Mouse (Mus musculus) lung, postnatal 14 days (tissue): Measurements from ENCODE around the gene Sema4d.
"Not testable (repeated sequence)": the region's sequence is repeated elsewhere in the genome, so short reads cannot be mapped to it uniquely, and the experiment has no call there.

ENCODE experiments used
- DNase-seq: peaks from one replicate; pipeline ENCODE4 v3.0.0; 2021

Gene Sema4d

DNA sequence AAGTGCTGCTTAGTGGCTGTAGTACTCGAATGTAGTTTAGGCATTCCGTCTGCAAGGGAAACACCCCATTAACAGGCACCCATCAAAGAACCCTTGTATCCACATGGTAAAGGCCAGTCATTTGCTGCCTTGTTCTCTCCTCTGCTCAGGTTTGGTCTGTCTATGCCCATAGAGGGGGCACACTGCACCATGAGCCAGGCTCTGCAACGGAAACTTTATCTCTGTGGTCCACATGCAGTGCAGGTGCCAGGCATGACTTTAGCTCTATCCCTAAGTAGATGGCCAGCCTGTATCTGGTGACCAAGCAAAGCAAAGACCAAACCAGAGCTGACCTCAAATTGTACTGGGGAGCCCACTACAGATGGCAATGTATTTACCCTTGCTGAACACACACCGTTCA, 73.0 kb downstream of the Sema4d start:
- DNase-seq, result no peak

DNA sequence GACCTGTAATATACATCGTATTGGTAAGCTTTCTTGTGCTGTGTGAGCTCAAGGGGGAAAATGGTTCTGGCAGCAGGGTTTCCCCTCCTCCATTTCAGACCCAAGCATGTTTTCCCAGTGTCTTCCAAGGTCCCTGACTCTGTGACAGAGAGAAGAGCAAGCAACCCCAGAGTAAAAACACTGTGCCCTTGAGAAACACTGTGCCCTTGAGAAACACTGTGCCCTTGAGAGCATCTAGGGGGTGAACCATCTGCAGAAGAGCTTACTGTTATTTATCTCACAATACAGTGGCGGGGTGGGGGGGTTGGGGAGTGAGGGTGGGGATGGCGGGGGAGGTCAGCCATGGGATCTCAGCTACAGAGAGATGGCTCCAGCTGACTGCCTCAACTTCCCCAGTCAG, 74.3 kb downstream of the Sema4d start:
- DNase-seq, result no peak

DNA sequence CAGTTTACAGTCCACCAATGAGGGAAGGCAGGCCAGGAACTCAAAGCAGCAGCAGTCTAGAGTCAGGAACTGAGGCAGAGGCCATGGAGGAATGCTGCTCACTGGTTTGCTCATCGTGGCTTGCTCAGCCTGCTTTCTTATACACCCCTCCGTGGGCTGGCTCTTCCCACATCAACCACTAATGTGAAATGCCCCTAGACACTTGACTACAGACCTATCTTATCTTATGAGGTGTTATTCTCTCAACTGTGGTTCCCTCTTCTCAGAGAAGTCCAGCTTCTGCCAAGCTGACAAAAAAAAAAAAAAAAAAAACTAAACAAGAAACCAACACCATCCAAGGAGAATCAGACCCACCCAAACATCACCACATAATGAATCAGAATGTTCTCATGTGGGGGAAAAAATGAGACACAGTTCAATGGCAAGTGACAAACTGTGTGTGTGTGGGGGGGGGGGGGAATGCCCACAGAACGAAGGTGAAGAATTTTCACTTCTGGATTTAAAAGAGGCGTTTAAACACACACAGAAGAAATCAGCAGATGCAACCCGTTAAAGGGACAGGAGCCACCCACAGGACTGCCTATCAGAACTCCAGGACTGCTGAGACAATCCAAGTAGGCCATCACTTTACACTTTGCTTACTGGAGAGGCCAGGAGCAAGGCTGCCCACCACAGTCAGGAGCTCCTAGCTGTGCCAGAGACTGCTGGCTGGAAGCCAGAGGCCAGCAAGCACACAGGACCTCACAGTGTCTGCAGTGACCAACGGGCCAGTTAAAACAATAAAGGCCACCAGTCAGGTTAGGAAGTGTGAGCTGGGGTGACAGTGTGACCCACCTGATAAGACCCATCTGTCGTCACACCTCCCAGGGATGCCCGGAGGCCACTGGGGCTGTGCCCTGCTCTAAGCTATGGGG, 76.9 kb downstream of the Sema4d start:
- DNase-seq, result no peak

DNA sequence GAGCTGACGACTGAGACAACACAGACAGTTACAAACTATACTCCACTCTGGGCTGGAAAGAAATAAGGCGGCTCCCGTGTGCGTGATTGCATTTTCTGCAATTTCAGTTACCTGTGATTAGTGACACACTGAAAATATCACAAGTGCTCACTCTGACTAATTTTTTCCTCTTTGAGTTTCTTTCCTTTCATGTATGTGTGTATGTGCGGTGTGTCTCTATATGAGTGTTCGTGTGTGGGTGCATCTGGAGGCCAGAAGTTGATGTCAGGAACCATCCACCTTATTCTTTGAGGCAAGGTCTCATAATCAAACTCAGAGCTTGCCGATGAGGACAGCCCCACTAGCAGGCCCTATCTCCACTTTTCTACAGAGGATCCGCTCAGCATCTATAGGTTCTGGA, 81.5 kb downstream of the Sema4d start:
- DNase-seq, result no peak

DNA sequence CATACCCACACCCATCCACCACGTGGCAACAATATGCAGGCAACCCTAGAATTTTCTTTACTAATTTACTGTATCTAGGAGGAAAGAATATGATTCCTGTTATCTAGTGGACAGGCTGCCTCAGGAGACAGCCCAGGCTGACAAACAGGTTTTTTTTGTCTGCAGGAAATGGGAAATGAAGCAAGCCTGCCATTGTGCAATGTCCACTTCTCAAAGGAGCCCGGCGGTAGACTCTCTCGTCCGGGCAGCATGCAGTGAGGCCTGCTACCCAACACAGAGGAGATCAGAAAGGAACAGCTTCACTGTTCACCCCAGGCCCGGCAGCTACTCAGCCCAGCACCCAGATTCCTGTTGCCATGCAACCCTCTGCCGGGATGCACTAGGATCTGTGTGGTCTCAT, 82.8 kb downstream of the Sema4d start:
- peak; percentile 69 for DNase-seq

DNA sequence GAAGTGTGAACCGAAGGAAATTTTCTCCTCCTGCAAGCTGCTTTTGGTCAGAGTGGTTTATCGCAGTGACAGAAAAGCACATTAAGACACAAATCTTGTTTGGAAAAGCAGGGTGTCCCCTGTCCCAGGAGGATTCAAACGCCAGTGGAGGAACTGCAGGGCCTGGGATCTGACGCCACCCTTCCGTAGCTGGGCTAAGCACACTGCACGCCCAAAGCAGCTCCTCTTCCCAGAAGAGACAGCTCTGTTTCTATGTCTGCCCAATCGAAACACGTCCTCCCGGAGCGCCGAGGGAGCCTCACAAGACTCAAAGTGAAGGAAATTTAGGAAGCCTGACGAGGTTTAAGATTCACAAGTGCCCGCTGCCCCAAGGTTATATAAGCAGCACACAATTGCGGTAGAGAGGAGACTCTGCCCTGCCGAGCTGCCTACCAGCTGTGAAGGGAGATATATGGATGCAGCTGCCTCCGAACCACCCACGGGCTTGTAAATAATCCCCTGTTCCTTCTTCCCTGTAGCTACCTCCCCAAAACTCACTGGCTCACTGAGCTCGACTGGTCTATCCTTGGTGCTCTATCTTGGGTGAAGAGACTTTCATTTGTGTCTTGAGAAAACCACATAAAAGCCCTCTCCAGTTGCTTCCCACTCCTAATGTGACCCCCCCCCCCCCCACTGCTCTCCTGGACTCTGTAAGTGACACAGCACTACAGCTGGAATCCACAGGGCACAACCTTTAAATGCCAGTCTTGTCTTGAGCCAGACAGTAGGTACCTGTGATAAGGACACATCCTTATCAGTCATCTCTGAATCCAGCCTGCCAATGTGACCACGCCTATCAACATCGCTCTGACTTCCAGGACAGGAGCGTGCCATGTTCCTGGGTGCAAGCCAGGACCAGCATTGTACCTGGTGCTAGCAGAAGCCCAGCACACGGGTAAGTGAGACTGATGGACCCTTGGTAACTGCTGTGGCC, 87.4 kb downstream of the Sema4d start:
- DNase-seq, result no peak

DNA sequence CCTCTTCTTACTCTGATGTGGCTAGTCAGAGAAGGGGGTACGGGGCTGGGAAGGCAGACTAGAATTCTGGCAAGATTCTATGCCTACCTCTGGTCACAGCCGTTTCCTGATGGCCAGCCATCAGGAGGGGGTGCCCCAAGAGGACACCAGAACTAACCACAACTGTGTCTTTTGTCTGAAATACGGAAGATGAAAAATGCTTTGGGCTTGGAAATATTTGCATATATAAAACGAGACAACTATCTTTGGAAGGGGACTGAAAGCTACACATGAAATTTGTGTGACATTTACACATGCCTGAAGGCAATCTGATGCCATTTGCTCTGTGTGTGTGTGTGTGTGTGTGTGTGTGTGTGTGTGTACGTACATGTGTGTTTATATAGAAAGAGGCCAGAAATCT, 89.7 kb downstream of the Sema4d start:
- DNase-seq, result no peak

DNA sequence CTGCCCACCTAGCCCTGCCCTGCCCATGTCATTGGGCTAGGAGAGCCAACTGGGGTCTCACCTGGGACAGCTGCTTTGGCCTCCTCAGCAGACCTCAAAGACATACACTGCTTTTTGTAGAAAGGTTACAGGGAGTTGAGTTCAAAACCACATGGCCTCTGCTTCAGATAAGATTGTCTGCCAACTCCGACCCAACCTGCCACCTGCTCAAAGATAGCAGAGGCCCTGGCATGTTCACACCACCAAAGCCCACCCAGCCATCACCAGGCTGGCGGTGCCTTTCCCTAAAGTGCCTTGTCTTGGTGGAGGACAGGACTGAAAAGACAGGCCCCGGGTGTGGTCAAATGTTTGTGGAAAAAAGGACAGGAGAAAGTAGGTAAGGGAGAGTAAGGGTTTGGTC, 95.2 kb downstream of the Sema4d start:
- DNase-seq, result no peak

DNA sequence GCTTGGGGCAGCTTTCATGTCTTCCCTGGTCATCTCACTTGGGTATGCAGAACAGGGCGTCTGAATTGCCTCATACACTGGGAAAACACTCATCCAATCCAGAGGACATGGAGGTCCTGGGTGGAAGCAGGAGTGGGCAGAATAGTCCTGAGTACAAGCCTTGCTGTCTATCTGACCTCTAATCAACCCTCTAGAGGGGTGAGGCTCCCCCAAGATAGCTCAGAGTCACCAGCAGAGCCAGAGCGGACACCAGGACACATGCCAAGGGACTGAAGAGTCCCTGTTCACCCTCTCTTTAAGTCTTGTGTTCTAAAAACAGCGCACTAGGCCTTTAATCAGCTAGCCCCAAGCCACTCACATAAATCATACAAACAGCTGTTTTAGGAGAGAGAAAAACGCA, 95.7 kb downstream of the Sema4d start:
- DNase-seq, result no peak

DNA sequence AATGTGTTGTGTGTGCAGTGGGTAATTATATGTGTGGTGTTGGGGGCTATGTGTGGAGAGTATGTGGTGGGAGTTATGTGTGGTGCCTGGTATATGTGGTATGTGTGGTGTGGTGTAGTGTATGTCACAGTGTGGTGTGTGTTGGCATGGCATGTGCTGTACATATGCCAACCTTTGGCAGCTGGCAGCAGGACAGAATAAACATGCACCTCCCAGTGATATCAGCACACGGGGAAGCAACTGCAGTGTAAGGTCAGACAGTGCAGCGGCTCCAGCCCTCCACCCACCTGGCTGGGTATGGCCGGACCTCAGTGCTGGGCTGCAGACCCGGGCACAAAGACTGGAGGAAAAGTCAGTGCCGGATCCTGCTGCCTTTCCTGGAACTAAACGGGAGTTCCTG, 96.1 kb downstream of the Sema4d start:
- DNase-seq, result no peak

DNA sequence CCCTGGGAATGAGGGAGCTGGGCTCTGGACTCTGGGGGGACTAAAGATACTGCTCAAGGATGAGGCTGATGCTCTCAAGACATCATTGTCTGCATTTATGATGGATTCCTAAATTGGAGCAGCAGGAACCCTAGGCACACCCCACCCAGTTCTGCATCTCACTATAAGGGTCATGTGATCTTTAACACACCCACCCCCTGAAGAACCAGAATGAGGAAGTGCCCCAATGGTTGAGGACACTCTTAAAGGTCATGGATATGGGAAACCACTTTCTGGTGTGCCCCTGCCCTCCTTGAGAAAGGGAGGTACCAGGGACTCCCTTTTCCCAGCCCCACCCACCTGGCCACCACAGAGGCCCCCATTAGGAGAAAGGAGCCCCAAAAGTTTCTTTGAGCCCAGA, 97.1 kb downstream of the Sema4d start:
- no peak for DNase-seq

DNA sequence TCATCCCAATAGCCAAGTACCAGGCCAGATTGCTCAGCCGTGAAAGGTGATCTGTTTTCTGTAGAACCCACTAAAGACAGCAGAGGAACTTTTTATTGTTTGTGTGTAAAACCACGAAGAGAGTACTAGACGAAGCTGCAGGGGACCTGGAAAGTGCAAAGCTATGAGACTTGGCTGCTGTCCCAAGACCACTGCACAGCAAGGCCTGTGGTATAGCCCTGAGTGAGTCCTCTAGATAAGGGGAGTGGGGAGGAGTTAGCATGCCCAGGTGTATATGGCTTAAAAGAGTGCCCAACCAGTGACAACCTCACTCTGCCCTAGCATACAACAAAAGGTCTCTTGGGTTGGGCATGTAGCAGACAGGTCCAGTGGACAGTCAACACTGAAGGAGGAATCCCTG, 104.9 kb downstream of the Sema4d start:
- no peak for DNase-seq

DNA sequence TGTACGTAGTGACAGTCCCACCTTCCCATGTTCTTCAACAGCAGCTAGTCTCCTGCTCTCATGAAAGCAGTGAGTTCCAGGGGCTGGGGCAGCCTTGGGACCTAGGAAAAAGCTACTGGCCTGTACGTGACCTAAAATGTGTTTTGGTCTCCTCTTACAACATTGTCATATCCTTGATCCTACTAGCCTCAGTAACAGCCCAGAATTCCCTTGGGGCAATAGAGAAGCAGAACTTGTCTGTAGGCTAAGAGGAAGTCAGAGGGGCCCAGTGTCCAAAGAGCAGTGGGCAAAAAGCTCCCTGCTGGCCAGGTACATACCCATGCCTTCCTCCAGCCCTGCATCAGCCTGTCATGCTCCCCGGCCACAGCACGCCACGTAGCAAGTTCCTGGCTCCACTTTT, 106.6 kb downstream of the Sema4d start:
- no peak for DNase-seq

DNA sequence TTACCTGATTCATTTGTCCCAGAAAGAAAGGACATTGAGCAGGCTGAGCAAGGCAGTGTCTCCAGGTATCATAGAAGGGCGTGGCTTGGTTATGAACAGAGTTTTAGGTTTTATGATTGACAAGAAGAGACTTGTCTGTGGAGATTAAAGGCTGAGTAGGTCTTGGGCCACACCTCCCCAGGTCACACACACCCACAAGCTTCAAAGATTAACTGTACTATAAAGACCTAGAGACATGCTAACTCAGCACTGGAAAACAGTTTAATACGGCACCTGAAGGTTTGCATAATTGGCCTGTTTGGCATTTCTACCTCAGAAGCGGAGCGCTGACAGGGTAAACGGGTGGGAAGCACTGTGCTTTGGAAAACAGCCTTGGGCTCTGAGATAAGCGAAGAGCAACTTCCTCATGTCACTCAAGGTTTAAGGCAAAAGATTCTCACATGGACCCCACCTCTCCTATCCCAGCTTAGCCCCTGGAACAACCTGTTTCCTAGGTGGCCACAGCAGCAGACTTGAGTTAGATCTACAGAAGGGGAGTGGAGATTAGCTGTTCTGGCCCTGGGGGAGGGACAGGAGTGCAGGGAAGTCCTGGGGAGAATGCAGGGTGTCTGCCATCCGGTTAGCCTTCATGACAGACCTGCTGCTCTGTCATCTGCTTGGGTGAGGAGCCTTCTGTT, 108.1 kb downstream of the Sema4d start:
- no peak for DNase-seq

DNA sequence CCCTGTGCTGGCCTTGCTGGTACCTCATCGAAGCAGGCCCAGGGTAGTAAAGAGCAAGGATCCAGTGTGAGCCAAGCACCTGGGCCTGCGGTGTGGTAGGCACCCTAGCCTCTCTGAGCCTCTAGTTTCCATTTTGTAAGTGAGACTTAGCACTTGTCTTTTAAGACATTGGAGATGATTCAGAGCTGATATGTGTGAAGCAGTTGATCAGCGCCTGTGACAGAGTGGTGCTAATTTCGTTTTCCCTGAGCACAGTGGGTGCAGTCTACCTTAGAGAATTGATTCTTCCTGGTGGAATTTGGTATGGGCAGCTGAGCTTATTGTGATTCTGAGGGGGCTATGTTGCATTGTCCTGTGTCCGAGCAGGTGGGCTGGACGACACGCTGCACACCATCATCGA, 111.9 kb downstream of the Sema4d start:
- DNase-seq, result no peak

DNA sequence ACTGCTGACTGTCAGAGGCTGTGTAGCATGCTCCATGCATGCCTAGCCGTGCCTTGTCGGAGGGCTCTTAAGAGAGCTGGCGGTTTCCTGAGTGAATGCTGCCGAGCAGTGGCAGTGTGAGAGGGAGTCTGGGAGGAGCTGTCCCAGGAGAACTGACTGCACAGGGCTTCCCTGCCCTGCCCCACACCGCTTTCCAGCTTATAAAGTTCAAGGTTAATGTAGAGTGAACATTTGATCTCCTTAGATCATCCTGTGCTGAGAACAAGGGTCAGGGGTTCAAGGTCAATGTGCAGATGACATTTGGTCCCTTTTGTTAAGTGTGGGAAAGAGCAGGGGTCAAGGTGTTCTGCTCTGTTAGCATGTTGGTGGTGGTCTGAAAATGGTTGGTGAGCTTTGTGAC, 112.5 kb downstream of the Sema4d start:
- no peak for DNase-seq

DNA sequence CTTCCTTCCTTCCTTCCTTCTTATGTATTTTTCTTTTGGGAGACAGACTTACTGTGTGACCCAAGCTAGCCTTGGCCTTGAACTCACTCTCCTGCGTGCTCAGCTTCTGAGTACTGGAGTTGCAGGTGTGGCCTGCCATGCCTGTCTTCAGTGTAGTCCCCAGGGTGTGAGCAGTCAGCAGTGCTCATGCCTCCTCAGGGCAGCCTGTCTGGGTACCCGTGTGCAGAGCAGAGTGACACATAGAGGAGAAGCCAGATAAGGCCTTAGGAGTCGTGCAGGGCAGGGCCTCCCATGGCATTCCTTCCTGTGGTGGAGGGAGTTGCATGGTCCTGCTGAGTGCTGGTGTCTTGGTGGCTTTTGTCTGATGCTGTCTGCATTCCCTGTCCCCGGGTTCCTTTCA, 114.2 kb downstream of the Sema4d start:
- no peak for DNase-seq

DNA sequence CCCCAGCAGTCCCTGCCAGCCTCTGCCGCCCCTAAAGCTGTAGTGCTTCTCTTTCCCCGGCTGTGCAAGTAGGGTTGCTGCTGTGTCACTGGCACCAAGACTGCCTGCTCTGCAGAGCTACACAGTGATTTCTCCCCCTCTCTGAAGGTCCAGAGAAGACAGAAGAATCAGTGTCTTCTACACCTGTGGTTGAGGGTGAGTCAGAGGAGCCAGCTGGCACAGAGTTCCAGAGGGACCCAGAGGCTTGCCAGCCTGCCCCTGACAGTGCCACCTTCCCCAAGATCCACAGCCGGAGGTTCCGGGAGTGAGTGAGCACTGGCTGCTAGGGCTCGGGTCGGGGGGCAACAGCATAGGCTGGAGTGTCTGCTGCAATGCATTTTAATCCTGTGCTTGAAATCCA, 114.9 kb downstream of the Sema4d start:
- no peak for DNase-seq

DNA sequence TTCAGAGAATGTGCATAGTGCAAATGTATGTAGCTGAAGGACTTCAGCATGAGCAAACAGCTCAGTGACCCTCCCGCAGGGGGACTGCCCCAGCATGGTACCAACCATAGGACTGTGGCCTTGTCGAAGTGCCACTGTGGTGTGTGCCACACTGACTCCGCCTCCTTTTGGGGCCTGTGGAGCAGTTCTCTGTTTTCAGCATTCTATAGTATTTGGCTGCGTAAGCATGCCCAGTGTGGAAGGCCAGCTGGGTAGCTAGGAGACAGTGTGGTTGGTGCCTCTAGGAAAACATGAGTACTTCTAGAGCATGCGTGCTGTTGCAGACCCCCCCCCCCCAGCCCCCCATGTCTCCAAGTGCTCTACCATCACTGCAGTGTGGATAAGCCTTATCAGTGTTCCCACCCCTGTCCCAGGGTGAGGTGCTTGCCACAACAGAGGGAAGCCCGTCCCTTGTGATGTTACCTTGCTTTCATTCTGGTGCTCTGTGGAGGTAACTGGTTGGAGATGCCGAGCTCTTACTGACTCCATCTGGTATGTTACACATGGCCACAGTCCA, 115.8 kb downstream of the Sema4d start:
- DNase-seq, result no peak

DNA sequence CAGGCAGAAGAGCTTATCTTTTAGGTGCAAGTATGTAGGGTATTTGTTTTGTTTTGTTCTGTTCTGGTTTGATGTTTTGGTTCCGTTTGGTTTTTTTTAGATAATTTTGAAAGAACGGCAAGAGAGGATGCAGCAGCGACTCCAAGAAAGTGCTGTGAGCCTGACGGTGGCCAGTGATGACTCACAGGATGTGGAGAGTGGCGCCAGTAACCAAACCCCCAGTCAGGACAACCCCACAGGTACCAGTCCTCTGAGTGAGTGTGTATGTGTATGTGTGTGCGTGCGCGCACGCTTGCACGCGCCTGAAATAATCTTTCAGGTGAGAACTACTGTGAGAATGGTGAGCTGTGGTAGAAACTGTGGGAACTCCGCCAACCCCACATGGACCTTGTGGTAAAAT, 116.5 kb downstream of the Sema4d start:
- no peak for DNase-seq

DNA sequence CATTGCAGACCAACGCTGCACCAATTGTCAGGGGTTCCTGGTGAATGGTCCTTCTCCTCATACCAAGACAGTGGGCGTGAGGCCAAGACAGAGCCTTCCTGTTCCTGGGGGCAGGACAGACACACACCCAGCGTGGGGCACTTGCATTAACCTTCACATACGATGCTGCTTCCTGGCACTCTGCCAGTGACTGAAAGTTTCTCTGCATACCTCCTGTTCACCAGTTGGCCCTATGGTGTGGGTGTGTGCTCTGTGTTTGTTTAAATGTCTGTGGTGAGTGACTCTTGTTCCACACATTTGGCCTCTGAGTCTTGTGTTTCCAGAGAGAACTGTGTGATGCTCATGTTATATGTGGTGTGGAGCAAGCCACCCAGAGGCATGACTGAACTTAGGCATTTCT, 116.9 kb downstream of the Sema4d start:
- DNase-seq, result no peak

DNA sequence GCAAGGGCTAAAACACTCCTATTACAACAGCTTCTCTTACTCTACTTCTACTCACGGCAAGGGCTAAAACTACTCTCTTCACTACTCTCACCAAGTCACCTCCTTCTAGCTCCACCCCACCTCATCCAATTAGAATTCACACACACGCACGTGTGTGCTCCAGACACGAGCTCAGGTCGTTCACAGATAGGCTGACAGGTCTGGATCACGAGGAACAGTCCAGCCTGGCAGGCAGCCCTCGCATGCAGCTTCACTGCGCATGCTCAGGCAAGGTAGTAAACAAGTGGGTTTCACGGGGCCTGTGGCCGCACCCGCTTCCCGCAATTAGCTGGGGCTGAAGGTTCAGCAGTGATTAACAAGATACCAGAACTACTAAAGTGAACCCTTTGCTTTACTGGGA, 125.4 kb downstream of the Sema4d start:
- DNase-seq, result not testable (repeated sequence)

DNA sequence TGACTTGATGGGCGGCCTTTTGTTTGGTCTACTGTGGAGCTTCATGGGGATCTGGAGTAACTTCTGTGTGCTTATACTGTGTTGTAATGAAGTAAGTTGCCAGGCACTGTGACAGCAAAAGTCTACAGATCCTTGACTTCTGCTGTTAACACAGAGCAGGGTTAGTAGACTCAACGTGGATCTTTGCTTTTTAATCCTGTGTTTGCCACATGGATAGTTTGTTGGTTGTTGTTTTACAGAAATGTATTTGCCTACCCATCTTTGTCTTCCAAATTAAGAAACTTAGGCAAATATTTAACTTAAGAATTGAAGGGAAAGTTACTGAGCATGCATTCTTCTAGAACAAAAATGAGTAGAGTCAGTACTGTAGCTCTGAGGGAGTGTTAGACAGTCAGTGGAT, 130.0 kb downstream of the Sema4d start:
- DNase-seq, result no peak
